Mouse (Mus musculus) brain, embryonic 14.5 days (tissue): ENCODE results near the gene Klhl15.

ENCODE experiments used
- CTCF ChIP-seq: fragments of 200-500 bp; IDR thresholded peaks from 2 replicates; pipeline ENCODE4 v1.5.1; 2012; ENCODE audit warnings: inconsistent platforms, mild to moderate bottlenecking, moderate library complexity, borderline replicate concordance; ENCODE audit not compliant: insufficient read depth, insufficient read length; ENCODE audit errors: extremely low read depth
- POLR2A ChIP-seq: fragments of 200-500 bp; IDR thresholded peaks from 2 replicates; pipeline ENCODE4 v1.6.1; 2012; ENCODE audit warnings: mild to moderate bottlenecking, inconsistent platforms, borderline replicate concordance; ENCODE audit not compliant: poor library complexity, insufficient read depth, insufficient read length, severe bottlenecking; ENCODE audit errors: extremely low read depth

- TF ChIP-seq CTCF (no peak), POLR2A (no peak)
These were observed 21.0 kb upstream of the Klhl15 start for GRCm38 (mm10) chrX:94213384-94213783.
